Mouse (Mus musculus) adipose tissue, adult 10 weeks (tissue): ENCODE measurements around the gene P2rx4. TPM values are rescaled to one million over a fixed set of nuclear protein-coding genes. Genes with fewer than 3 reads are reported as not detected.

Experiments used
- polyA plus RNA-seq: library from polyadenylated mRNA; stranded (reverse); fragments of 350-450 nt; fragmentation: Illumina TruSeq; extraction: RNeasy Lipid Tissue Mini Kit (QIAGEN cat#74804); gene quantifications from one replicate; pipeline ENCODE4 v1.2.3, GENCODE M21; 2014; ENCODE audit warnings: low read depth, low replicate concordance

The P2rx4 gene
- polyA plus RNA-seq, result 38.4 TPM

GRCm38 (mm10) chr5:122707276-122708181 lies at the start of gene P2rx4:
P2rx4 (plus strand) TSS chr5:122707544.

Other genes starting within 250 kb of the P2rx4 start
- 149 TPM for gene Atp2a2, start 205.3 kb upstream of the P2rx4 start, polyA plus RNA-seq
- 17.1 TPM for gene Ift81, start 93.0 kb upstream of the P2rx4 start, polyA plus RNA-seq
- 11.0 TPM for gene P2rx7, start 63.6 kb upstream of the P2rx4 start, polyA plus RNA-seq
- gene Camkk2, start 71.9 kb downstream of the P2rx4 start, polyA plus RNA-seq, result 12.5 TPM
- 196 TPM for gene Anapc5, start 113.8 kb downstream of the P2rx4 start, polyA plus RNA-seq
- 18.8 TPM for gene Rnf34, start 142.5 kb downstream of the P2rx4 start, polyA plus RNA-seq